Mouse (Mus musculus): Measurements from ENCODE around the gene Dact1. TPM values are rescaled to one million over a fixed set of nuclear protein-coding genes. Genes with fewer than 3 reads are reported as not detected.

Dact1 gene
- total and polyA plus RNA-seq, 2 experiments from 2014 or later = 3.9 to 18.0 TPM

DNA sequence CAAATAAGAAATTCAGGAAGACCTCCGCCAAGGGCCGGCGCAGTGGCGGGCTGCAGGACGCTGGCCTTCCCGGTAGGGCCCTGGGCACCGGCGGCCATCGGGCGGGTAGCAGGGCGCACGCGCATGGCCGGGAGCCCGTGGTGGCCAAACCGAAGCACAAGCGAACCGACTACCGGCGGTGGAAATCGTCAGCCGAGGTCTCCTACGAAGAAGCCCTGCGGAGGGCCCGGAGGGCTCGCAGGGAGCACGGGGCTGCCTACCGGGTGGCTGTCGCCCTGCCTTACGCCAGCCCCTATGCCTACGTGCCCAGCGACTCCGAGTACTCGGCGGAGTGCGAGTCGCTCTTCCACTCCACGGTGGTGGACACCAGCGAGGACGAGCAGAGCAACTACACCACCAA lies 8.6 kb downstream of the Dact1 start:
- Histone ChIP-seq H3K4me1 (ENCODE audit: control insufficient read depth, insufficient read depth) (no peaks in the 10 kb centered on the region), H3K27ac (ENCODE audit: low read depth) (no peak overlapping the region), H3K4me2 (ENCODE audit: low read depth, low read length) (no peak overlapping the region), H3K9me3 (replicated peaks; ENCODE audit: control insufficient read depth, low read length) (no peaks in the 10 kb centered on the region), H3K9ac (replicated peaks; ENCODE audit: low read depth, low read length) (no peak overlapping the region), H3K27me3 (ENCODE audit: control insufficient read depth, insufficient read depth, low read length) (no peaks in the 10 kb centered on the region), H3K36me3 (replicated peaks; ENCODE audit: control insufficient read depth, insufficient read depth, low read length) (peaks cover 36% of the 10 kb centered on the region), H3K4me3 (ENCODE audit: low read depth, low read length) (no peak overlapping the region)
- ATAC-seq (ENCODE audit: insufficient read depth, low read depth) (no peak), DNase-seq (ENCODE audit: low spot score) (no peak)
- 96% methylated on average over 34 of the region's 40 CpGs for whole genome bisulfite sequencing
- no peak for TF ChIP-seq CTCF (IDR thresholded peaks at IDR 0.05; ENCODE audit: low read depth)
- no peak for TF ChIP-seq EP300 (IDR thresholded peaks at IDR 0.05; ENCODE audit: low read depth)

DNA sequence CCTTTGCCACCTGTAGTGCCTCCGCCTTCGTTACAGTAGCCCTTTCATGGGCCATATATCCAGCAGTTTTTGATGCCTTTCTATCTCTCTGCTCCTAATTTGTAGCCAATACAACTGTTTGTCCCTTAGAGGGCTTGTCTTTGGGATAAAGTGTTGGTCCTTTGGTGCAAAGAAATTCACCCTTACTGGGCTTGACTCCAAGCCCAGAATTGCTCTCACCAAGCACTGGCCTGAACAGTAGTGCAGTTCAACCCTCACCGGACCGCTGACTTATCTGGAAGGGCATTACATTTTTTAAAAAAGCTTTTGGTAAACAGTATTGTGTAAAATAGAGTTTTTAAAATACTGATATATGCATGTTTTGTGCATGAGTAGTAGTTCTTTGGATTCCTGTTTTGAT lies 9.9 kb downstream of the Dact1 start:
- TF ChIP-seq EP300 (IDR thresholded peaks at IDR 0.05; ENCODE audit: low read depth) (no peak), CTCF (IDR thresholded peaks at IDR 0.05; ENCODE audit: low read depth) (no peak)
- ATAC-seq (ENCODE audit: insufficient read depth, low read depth) (no peak), DNase-seq (ENCODE audit: low spot score) (no peak)
- Histone ChIP-seq H3K36me3 (replicated peaks; ENCODE audit: control insufficient read depth, insufficient read depth, low read length) (peaks cover 32% of the 10 kb centered on the region), H3K9ac (replicated peaks; ENCODE audit: low read depth, low read length) (no peak overlapping the region), H3K27me3 (ENCODE audit: control insufficient read depth, insufficient read depth, low read length) (no peaks in the 10 kb centered on the region), H3K27ac (ENCODE audit: low read depth) (no peak overlapping the region), H3K9me3 (replicated peaks; ENCODE audit: control insufficient read depth, low read length) (no peaks in the 10 kb centered on the region), H3K4me2 (ENCODE audit: low read depth, low read length) (no peak overlapping the region), H3K4me1 (ENCODE audit: control insufficient read depth, insufficient read depth) (no peaks in the 10 kb centered on the region), H3K4me3 (ENCODE audit: low read depth, low read length) (no peak overlapping the region)
- WGBS = 88% methylated on average over 4 of the region's 4 CpGs

DNA sequence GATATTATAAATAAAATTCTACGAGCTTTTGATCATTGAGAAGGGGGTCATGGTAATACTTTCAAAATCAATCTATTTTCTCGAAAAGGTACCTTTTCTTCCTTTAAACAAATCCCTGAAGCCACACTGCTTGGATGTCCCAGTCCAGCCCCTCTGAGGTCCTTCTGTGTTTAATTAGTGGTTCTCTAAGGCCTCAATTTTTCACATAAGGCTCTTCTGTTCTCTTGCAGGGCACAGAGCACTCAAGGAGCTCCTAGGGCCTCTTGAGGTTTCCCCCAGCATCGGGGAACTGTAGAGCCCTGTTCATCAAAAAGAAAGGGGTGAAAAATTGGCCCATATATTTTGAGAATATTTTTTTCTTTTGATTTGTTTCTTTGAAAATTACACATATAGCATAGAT lies 23.0 kb downstream of the Dact1 start:
- Histone ChIP-seq H3K27me3 (ENCODE audit: control insufficient read depth, insufficient read depth, low read length) (no peaks in the 10 kb centered on the region), H3K36me3 (replicated peaks; ENCODE audit: control insufficient read depth, insufficient read depth, low read length) (no peaks in the 10 kb centered on the region), H3K27ac (ENCODE audit: low read depth) (no peak overlapping the region), H3K4me1 (ENCODE audit: control insufficient read depth, insufficient read depth) (peaks cover 21% of the 10 kb centered on the region), H3K9ac (replicated peaks; ENCODE audit: low read depth, low read length) (no peak overlapping the region), H3K9me3 (replicated peaks; ENCODE audit: control insufficient read depth, low read length) (no peaks in the 10 kb centered on the region), H3K4me3 (ENCODE audit: low read depth, low read length) (no peak overlapping the region), H3K4me2 (ENCODE audit: low read depth, low read length) (no peak overlapping the region)
- ATAC-seq (ENCODE audit: insufficient read depth, low read depth) = no peak
- no peak for TF ChIP-seq CTCF (IDR thresholded peaks at IDR 0.05; ENCODE audit: low read depth)
- no peak for TF ChIP-seq EP300 (IDR thresholded peaks at IDR 0.05; ENCODE audit: low read depth)
- WGBS = 80% methylated on average over 3 of the region's 3 CpGs
- DNase-seq (ENCODE audit: low spot score) = no peak

DNA sequence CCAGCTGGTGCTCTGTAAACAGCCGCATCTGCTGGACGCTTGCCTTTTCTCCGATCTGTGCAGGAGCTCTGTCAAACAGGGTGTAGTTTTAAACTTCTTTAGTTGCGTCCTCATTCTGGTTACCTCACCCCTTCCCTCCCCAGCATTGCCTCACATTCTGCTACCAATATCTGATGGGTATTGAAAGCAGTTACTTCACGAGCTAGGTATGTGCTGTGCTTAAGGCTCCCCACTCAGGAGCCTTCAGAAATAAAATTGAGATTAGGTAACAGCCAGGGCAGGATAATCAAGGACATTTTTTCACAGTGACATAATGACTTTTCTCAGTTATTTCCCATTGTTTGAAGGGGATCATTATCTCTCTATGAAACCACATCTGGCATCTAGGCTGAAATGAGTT lies 23.9 kb downstream of the Dact1 start:
- Histone ChIP-seq H3K4me3 (ENCODE audit: low read depth, low read length) (no peak overlapping the region), H3K4me2 (ENCODE audit: low read depth, low read length) (no peak overlapping the region), H3K9ac (replicated peaks; ENCODE audit: low read depth, low read length) (no peak overlapping the region), H3K27ac (ENCODE audit: low read depth) (no peak overlapping the region), H3K36me3 (replicated peaks; ENCODE audit: control insufficient read depth, insufficient read depth, low read length) (no peaks in the 10 kb centered on the region), H3K4me1 (ENCODE audit: control insufficient read depth, insufficient read depth) (peaks cover 21% of the 10 kb centered on the region), H3K27me3 (ENCODE audit: control insufficient read depth, insufficient read depth, low read length) (no peaks in the 10 kb centered on the region), H3K9me3 (replicated peaks; ENCODE audit: control insufficient read depth, low read length) (no peaks in the 10 kb centered on the region)
- TF ChIP-seq CTCF (IDR thresholded peaks at IDR 0.05; ENCODE audit: low read depth) (no peak), EP300 (IDR thresholded peaks at IDR 0.05; ENCODE audit: low read depth) (no peak)
- WGBS = 28% methylated on average over 5 of the region's 5 CpGs
- peak; percentile 32; the same call in 1 of the 2 replicates for ATAC-seq (ENCODE audit: insufficient read depth, low read depth)
- DNase-seq (ENCODE audit: low spot score) = no peak

DNA sequence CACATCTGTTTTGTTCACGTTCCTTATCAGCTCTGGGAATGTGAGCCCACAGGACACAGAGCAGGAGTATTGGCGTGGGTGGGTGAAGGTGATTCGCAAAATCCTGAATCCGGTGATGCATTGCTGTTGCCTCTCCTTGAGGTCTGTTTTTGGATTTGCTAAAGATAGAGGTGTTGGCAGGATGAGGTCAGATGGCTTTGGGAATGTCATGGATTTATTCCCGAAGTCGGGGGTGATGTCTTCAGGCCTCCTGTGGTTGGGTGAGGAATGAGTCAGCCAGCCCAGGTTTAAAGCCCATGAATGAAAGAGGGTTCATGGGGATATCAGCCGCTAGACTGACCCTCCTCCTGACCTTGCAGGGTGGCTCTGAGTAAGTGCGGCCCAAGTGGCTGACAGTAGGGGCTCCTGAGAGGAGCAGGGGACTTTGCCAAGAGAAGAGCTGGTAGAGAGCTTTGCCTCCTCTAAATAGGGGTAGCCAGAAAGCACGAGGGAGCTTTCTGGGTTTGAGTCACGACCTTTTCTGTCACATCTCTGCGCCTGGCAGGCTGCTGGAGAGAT lies 27.4 kb downstream of the Dact1 start:
- peaks cover 30% of the 10 kb centered on the region for H3K4me1 ChIP-seq (ENCODE audit: control insufficient read depth, insufficient read depth)
- no peak for TF ChIP-seq EP300 (IDR thresholded peaks at IDR 0.05; ENCODE audit: low read depth)
- TF ChIP-seq CTCF (IDR thresholded peaks at IDR 0.05; ENCODE audit: low read depth) = no peak
- no peak overlapping the region for H3K9ac ChIP-seq (replicated peaks; ENCODE audit: low read depth, low read length)
- ATAC-seq (ENCODE audit: insufficient read depth, low read depth) (peak; percentile 52; the same call in 1 of the 2 replicates), DNase-seq (ENCODE audit: low spot score) (peak; percentile 23)
- no peak overlapping the region for H3K4me2 ChIP-seq (ENCODE audit: low read depth, low read length)
- no peaks in the 10 kb centered on the region for H3K36me3 ChIP-seq (replicated peaks; ENCODE audit: control insufficient read depth, insufficient read depth, low read length)
- no peaks in the 10 kb centered on the region for H3K9me3 ChIP-seq (replicated peaks; ENCODE audit: control insufficient read depth, low read length)
- no peaks in the 10 kb centered on the region for H3K27me3 ChIP-seq (ENCODE audit: control insufficient read depth, insufficient read depth, low read length)
- H3K4me3 ChIP-seq (ENCODE audit: low read depth, low read length) = no peak overlapping the region
- WGBS = 22% methylated on average over 11 of the region's 11 CpGs
- H3K27ac ChIP-seq (ENCODE audit: low read depth) = 0 out of 2 replicates have a peak overlapping the region, but pooled peaks have one; percentile 3

DNA sequence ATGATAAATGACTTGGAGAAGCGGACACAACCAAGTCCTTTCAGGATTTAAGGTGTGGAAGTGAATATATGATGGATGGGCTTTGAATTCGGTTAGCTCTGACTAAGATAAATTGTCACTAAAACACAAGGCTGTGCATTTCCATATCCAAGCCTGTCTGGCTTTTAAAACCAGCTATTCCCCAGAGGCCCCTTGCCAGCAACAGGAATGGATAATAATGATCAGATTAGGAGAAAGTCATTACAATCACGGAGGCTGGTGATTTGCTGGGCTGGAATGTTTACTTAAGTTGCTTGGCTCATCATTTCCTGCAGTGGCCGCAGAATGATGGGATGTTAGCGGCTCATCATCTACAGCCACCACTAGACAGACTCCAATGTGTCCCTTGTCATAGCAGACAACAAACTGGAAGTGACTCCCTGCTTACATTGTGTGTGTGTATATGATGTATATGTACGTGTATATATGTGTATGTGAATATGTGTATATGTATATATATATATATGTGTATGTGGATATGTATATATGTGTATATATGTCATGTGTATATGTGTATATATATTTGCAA lies 28.3 kb downstream of the Dact1 start:
- Histone ChIP-seq H3K9me3 (replicated peaks; ENCODE audit: control insufficient read depth, low read length) (no peaks in the 10 kb centered on the region), H3K9ac (replicated peaks; ENCODE audit: low read depth, low read length) (no peak overlapping the region), H3K27me3 (ENCODE audit: control insufficient read depth, insufficient read depth, low read length) (no peaks in the 10 kb centered on the region), H3K4me3 (ENCODE audit: low read depth, low read length) (no peak overlapping the region), H3K4me1 (ENCODE audit: control insufficient read depth, insufficient read depth) (peaks cover 32% of the 10 kb centered on the region), H3K27ac (ENCODE audit: low read depth) (no peak overlapping the region), H3K36me3 (replicated peaks; ENCODE audit: control insufficient read depth, insufficient read depth, low read length) (no peaks in the 10 kb centered on the region), H3K4me2 (ENCODE audit: low read depth, low read length) (no peak overlapping the region)
- ATAC-seq (ENCODE audit: insufficient read depth, low read depth) (no peak), DNase-seq (ENCODE audit: low spot score) (no peak)
- no peak for TF ChIP-seq EP300 (IDR thresholded peaks at IDR 0.05; ENCODE audit: low read depth)
- TF ChIP-seq CTCF (IDR thresholded peaks at IDR 0.05; ENCODE audit: low read depth) = no peak
- WGBS = 64% methylated on average over 6 of the region's 6 CpGs
